Mouse (Mus musculus): ENCODE data around the gene Mrgprb1.
"Not testable (repeated sequence)": the region's sequence is repeated elsewhere in the genome, so short reads cannot be mapped to it uniquely, and the experiment has no call there.

- TF ChIP-seq POLR2A, CTCF (IDR thresholded peaks at IDR 0.05; ENCODE audit: extremely low read depth, insufficient read depth, low read length): not testable (repeated sequence)
Measured at GRCm38 (mm10) chr7:48435936-48436335, 20.2 kb downstream of the Mrgprb1 start.

Measured in cortical plate, adult 2 months (tissue).